Mouse (Mus musculus) adrenal gland, postnatal 0 days (tissue): ENCODE data around the gene Pxdc1. TPM values are rescaled to one million over a fixed set of nuclear protein-coding genes. Genes with fewer than 3 reads are reported as not detected.

Experiments used
- polyA plus RNA-seq: library from polyadenylated mRNA; unstranded; fragments of >200 nt; fragmentation: Nextera tagmentation; extraction: Ambion mirVana; gene quantifications from 2 replicates; pipeline ENCODE4 v1.2.1, GENCODE M21; 2015

Pxdc1 gene
- 7.9 and 13.7 TPM in 2 replicates for polyA plus RNA-seq

DNA sequence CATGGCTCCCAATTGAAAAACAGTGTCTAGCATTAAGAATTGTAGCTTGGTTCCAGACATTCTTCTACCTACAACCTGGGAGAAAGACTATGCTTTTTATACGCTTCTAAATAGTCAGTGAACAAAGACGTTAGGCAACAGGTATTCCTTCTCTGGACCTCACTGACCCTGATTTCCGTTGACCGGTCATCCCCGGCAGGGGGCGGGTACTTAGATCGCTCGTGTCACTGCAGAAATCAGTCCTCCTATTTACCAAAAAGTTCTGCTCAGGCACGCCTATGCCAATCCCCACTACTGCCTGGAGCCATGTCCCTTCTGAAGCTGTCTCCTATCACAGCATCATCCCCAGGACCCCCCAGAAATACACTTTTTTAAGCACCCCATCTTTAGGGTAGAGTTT lies at the start of gene Pxdc1:
Gene Pxdc1, minus strand, starts transcription at position 96 of the 400 bp plus-strand sequence.

Other genes starting within 250 kb of the Pxdc1 start
- gene Fam50b, start 81.4 kb upstream of the Pxdc1 start, polyA plus RNA-seq, result not detected in 2 replicates
- gene Prpf4b, start 221.8 kb upstream of the Pxdc1 start, polyA plus RNA-seq, result 36.2 and 50.6 TPM in 2 replicates